Mouse (Mus musculus) stomach, postnatal 0 days (tissue): Measurements from ENCODE around the gene Pmf1. TPM values are rescaled to one million over a fixed set of nuclear protein-coding genes. Genes with fewer than 3 reads are reported as not detected.

Experiments used
- ATAC-seq: fragments of 200-750 bp; cut with Nextera tagmentation; 2 replicates; pipeline ENCODE4 v1.8.0; 2017; ENCODE audit not compliant: low FRiP score, low TSS enrichment
- DNase-seq: peaks from one replicate; pipeline ENCODE4 v3.0.0-alpha.2; 2016; ENCODE audit warnings: low spot score
- H3K27ac ChIP-seq: fragments of 300-500 bp; sonication (generic); replicated peaks from 2 replicates; pipeline ENCODE4 v1.5.1; 2014; ENCODE audit warnings: mild to moderate bottlenecking, control low read depth
- H3K27me3 ChIP-seq: fragments of 300-500 bp; sonication (generic); 2 replicates; pipeline ENCODE4 v1.6.1; 2014; ENCODE audit warnings: low read length; ENCODE audit not compliant: control insufficient read depth, insufficient read depth
- H3K36me3 ChIP-seq: fragments of 300-500 bp; sonication (generic); 2 replicates; pipeline ENCODE4 v1.6.1; 2014; ENCODE audit warnings: low read length, mixed read lengths; ENCODE audit not compliant: control insufficient read depth, insufficient read depth
- H3K4me1 ChIP-seq: fragments of 300-500 bp; sonication (generic); replicated peaks from 2 replicates; pipeline ENCODE4 v1.6.1; 2014; ENCODE audit warnings: antibody characterized with exemption; ENCODE audit not compliant: control insufficient read depth, insufficient read depth
- H3K4me2 ChIP-seq: fragments of 300-500 bp; sonication (generic); replicated peaks from 2 replicates; pipeline ENCODE4 v1.6.1; 2014; ENCODE audit warnings: low read depth, mild to moderate bottlenecking, control low read depth, moderate library complexity
- H3K4me3 ChIP-seq: fragments of 300-500 bp; sonication (generic); 2 replicates; pipeline ENCODE4 v1.5.1; 2014; ENCODE audit warnings: low read depth, low read length, control low read depth
- H3K9ac ChIP-seq: fragments of 300-500 bp; sonication (generic); 2 replicates; pipeline ENCODE4 v1.6.1; 2014; ENCODE audit warnings: mild to moderate bottlenecking, low read length, control low read depth, mixed read lengths
- H3K9me3 ChIP-seq: fragments of 300-500 bp; sonication (generic); 2 replicates; pipeline ENCODE4 v1.6.1; 2016; ENCODE audit warnings: low read length; ENCODE audit not compliant: control insufficient read depth
- CTCF ChIP-seq: IDR thresholded peaks from 2 replicates; pipeline ENCODE4 v1.5.1; 2016; ENCODE audit warnings: antibody characterized with exemption, low read depth, mild to moderate bottlenecking, moderate library complexity
- EP300 ChIP-seq: optimal IDR thresholded peaks from 2 replicates; pipeline ENCODE3; 2016; ENCODE audit warnings: antibody characterized with exemption
- WGBS: fragments of 180-500 bp; shearing (Covaris S2); extraction: QIAGEN DNeasy Blood & Tissue Kit; methylation state at CpG from one replicate; pipeline ENCODE4 v1.1.7; 2014; 5-methylcytosine and 5-hydroxymethylcytosine counted together
- polyA plus RNA-seq: library from polyadenylated mRNA; unstranded; fragments of >200 nt; fragmentation: Nextera tagmentation; extraction: Ambion mirVana; gene quantifications from 2 replicates; pipeline ENCODE4 v1.2.1, GENCODE M21; 2015

The Pmf1 gene
- polyA plus RNA-seq, 1 experiment from 2014 or later = 58.1 TPM

DNA sequence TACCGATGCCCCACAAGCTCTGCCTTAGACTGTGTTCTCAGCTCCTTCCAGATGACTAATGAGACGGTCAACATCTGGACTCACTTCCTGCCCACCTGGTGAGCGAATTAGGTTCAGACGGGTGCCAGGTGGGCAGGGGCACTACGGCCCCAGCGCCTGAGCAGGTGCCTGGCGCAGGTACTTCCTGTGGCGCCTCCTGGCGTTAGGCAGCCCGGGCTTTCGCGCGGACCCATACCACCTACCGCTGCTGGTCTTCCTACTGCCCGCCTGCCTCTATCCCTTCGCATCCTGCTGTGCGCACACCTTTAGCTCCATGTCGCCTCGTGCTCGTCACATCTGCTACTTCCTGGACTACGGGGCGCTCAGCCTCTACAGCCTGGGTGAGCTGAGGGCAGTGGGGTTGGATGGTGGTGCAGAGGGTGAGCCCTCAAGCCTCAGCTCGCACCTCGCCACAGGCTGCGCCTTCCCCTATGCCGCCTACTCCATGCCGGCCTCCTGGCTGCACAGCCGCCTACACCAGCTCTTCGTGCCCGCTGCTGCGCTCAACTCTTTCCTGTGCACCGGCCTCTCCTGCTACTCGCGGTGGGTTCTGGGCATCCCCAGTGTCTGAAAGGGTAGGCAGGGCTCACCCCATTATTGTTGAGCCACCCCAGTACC lies 44.3 kb downstream of the Pmf1 start:
- DNase-seq = no peak
- TF ChIP-seq EP300 = no peak
- TF ChIP-seq CTCF = peak; percentile 15; the same call in 1 of the 2 replicates
- H3K4me2 ChIP-seq = no peak overlapping the region
- no peak for ATAC-seq
- peaks cover 3% of the 10 kb centered on the region; the same call in 1 of the 2 replicates for H3K4me1 ChIP-seq
- H3K27me3 ChIP-seq = no peaks in the 10 kb centered on the region
- H3K9ac ChIP-seq = no peak overlapping the region
- 51% methylated on average over 34 of the region's 34 CpGs for WGBS
- no peak overlapping the region for H3K27ac ChIP-seq
- H3K9me3 ChIP-seq = no peaks in the 10 kb centered on the region
- H3K36me3 ChIP-seq = peaks cover 14% of the 10 kb centered on the region; the same call in 1 of the 2 replicates
- H3K4me3 ChIP-seq = no peak overlapping the region

DNA sequence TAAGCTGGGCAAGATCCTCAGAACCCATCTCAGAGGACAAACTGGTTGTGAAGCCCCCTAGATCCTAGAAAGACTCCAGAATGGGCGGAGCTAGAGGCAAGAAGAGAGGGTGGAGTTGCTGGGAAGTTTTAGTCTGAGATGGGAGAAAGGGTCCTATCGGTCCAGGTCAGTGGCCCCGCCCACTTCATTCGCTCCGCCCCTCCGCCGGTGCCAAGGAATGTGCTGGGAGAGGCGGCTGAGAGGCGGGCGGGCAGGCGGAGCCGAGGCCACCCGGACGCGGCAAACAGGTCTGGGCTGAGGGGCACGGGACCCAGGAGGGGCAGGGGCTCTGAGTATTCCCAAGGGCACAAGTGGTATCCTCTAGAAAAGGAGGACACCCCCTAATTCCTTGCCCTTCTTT lies 45.8 kb downstream of the Pmf1 start, which contains the start of gene Paqr6:
Paqr6 (plus strand) TSS at position 248 of the 400 bp plus-strand sequence.
- DNase-seq (peak; percentile 81), ATAC-seq (peak; percentile 50; the same call in 1 of the 2 replicates)
- H3K4me3 ChIP-seq = peak within 1 kb of the TSS; percentile 30
- peak within 1 kb of the TSS; percentile 20; the same call in 1 of the 2 replicates for H3K27ac ChIP-seq
- no peaks in the 10 kb centered on the region for H3K9me3 ChIP-seq
- TF ChIP-seq EP300 (no peak), CTCF (no peak)
- H3K9ac ChIP-seq = peak within 1 kb of the TSS; percentile 50; the same call in 1 of the 2 replicates
- WGBS = 3% methylated on average over 16 of the region's 16 CpGs
- H3K4me1 ChIP-seq = peaks cover 3% of the 10 kb centered on the region; the same call in 1 of the 2 replicates
- no peaks in the 10 kb centered on the region for H3K27me3 ChIP-seq
- peaks cover 27% of the 10 kb centered on the region for H3K36me3 ChIP-seq
- peak within 1 kb of the TSS; percentile 51 for H3K4me2 ChIP-seq

GRCm38 (mm10) chr3:88363700-88364099 lies 46.4 kb downstream of the Pmf1 start:
- Histone ChIP-seq H3K9me3 (no peaks in the 10 kb centered on the region), H3K27me3 (no peaks in the 10 kb centered on the region), H3K9ac (no peak overlapping the region), H3K4me1 (peaks cover 3% of the 10 kb centered on the region; the same call in 1 of the 2 replicates), H3K4me2 (no peak overlapping the region), H3K36me3 (peaks cover 34% of the 10 kb centered on the region), H3K4me3 (no peak overlapping the region; the same call in 1 of the 2 replicates), H3K27ac (peak overlapping the region; percentile 20; the same call in 1 of the 2 replicates)
- 45% methylated on average over 4 of the region's 4 CpGs for WGBS
- ATAC-seq = 0 out of 2 replicates have a peak, but pooled peaks have one; percentile 13
- TF ChIP-seq CTCF (no peak), EP300 (no peak)
- DNase-seq = no peak

GRCm38 (mm10) chr3:88361612-88362313 lies 48.4 kb downstream of the Pmf1 start:
- Histone ChIP-seq H3K9ac (no peak overlapping the region), H3K27me3 (no peaks in the 10 kb centered on the region), H3K36me3 (peaks cover 46% of the 10 kb centered on the region), H3K4me1 (peaks cover 3% of the 10 kb centered on the region; the same call in 1 of the 2 replicates), H3K4me3 (no peak overlapping the region), H3K9me3 (no peaks in the 10 kb centered on the region), H3K4me2 (no peak overlapping the region), H3K27ac (no peak overlapping the region)
- WGBS = 75% methylated on average over 2 of the region's 2 CpGs
- ATAC-seq (no peak), DNase-seq (no peak)
- TF ChIP-seq EP300 (no peak), CTCF (no peak)

GRCm38 (mm10) chr3:88361096-88361495 lies 49.0 kb downstream of the Pmf1 start:
- Histone ChIP-seq H3K27me3 (no peaks in the 10 kb centered on the region), H3K36me3 (peaks cover 52% of the 10 kb centered on the region), H3K27ac (no peak overlapping the region), H3K4me2 (no peak overlapping the region), H3K9ac (no peak overlapping the region), H3K4me1 (peaks cover 3% of the 10 kb centered on the region; the same call in 1 of the 2 replicates), H3K9me3 (no peaks in the 10 kb centered on the region), H3K4me3 (no peak overlapping the region)
- ATAC-seq = no peak
- no peak for TF ChIP-seq CTCF
- TF ChIP-seq EP300 = no peak
- WGBS = 72% methylated on average over 6 of the region's 6 CpGs
- no peak for DNase-seq

GRCm38 (mm10) chr3:88359989-88360388 lies 50.1 kb downstream of the Pmf1 start:
- TF ChIP-seq CTCF = no peak
- ATAC-seq = no peak

More at GRCm38 (mm10) chr3:88359989-88360388, 50.1 kb downstream of the Pmf1 start:
- peaks cover 61% of the 10 kb centered on the region for H3K36me3 ChIP-seq
- no peaks in the 10 kb centered on the region for H3K9me3 ChIP-seq
- whole genome bisulfite sequencing = 71% methylated on average over 3 of the region's 3 CpGs
- H3K27ac ChIP-seq = no peak overlapping the region
- H3K9ac ChIP-seq = no peak overlapping the region
- H3K4me1 ChIP-seq = peaks cover 3% of the 10 kb centered on the region; the same call in 1 of the 2 replicates
- H3K4me3 ChIP-seq = no peak overlapping the region
- DNase-seq = no peak
- no peaks in the 10 kb centered on the region for H3K27me3 ChIP-seq
- no peak overlapping the region for H3K4me2 ChIP-seq
